Mouse (Mus musculus) cerebellum, adult 2 months (tissue): ENCODE measurements at regions not wholly inside any gene's neighbourhood (a gene's known extent, or its start where the extent isn't known, plus 50 kb on each side); places are given as distances from the start of the nearest gene placed in this dataset.

Source experiments
- CTCF ChIP-seq: fragments of 200-500 bp; IDR thresholded peaks from 2 replicates; pipeline ENCODE4 v1.5.1; 2011; ENCODE audit warnings: low read depth, mild to moderate bottlenecking, control low read depth, low read length, moderate library complexity, borderline replicate concordance; ENCODE audit not compliant: insufficient read depth
- POLR2A ChIP-seq: fragments of 200-500 bp; IDR thresholded peaks from 2 replicates; pipeline ENCODE4 v1.6.1; 2011; ENCODE audit warnings: low read length, control low read depth, borderline replicate concordance; ENCODE audit not compliant: insufficient read depth

DNA sequence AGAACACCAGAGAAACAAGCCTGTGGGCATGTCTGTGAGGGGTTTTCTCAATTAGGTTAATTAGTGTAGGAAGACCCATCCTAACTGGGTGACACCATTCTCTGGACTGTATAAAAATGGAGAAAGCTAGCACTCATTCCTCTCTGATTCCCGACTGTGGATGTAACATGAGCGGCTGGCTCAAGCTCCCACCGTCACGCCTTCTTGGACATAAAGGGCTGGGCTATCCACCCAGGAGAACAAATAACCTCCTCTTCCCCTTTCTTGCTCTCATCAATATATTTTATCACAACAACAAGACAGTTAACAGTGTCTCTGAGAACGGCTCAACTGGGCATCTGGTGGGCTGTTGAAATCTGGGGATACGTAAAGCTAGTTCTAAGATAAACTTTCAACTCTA, 62.4 kb upstream of the Klf4 start:
- no peak for TF ChIP-seq POLR2A
- no peak for TF ChIP-seq CTCF
